Mouse (Mus musculus) liver, adult 2 months (tissue): Measurements from ENCODE around the gene Itsn1.

Experiments
- CTCF ChIP-seq: fragments of 200-500 bp; IDR thresholded peaks from 2 replicates; pipeline ENCODE4 v1.5.1; 2011; ENCODE audit warnings: low read depth, low read length, control low read depth
- POLR2A ChIP-seq: fragments of 200-500 bp; IDR thresholded peaks from 2 replicates; pipeline ENCODE4 v1.6.1; 2011; ENCODE audit warnings: low read length, control low read depth; ENCODE audit not compliant: insufficient read depth; ENCODE audit errors: extremely low read depth

- TF ChIP-seq POLR2A (no peak), CTCF (no peak)
These were observed 213.1 kb downstream of the Itsn1 start for GRCm38 (mm10) chr16:91942201-91942600.
